Mouse (Mus musculus) spleen, adult 12 weeks (tissue): ENCODE measurements around the gene Msrb3.

Experiments used
- DNase-seq: peaks from one replicate; pipeline ENCODE4 v3.0.0; 2022; ENCODE audit warnings: low spot score

The Msrb3 gene

DNA sequence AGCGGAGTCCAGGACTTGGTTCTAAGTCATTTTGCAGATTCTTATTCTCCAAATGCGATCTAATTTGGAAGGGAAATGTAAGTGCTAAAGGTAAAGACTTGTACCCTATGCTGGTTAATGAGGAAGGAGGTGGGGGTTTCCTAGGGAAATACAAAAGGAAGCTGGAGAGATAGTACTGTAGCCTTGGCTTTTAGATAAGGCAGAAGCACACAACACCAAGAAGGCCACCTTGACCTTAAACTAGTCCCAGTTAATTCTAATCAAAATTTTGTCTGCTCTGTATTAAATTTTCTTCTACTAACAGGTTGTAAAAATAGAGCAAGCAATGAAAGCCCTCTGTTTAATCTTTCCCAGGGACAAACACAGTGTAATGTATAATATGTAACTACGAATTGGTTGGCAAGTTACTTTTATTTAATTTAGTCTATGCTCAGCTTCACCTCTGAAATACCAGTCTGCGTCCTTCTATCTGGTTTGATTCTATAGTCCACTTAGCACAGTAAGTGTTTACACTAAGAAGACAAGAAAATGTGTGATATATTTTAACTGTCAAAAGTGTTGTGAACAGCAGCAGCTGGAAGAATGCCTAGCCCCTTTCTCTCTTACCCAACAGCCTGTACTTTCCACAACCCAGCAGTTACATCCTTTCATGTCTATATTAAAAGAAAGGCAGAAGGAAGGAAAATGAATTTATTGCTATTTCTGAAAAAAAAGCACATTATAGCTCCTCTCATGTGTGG is 87.9 kb downstream of the Msrb3 start:
- no peak for DNase-seq

DNA sequence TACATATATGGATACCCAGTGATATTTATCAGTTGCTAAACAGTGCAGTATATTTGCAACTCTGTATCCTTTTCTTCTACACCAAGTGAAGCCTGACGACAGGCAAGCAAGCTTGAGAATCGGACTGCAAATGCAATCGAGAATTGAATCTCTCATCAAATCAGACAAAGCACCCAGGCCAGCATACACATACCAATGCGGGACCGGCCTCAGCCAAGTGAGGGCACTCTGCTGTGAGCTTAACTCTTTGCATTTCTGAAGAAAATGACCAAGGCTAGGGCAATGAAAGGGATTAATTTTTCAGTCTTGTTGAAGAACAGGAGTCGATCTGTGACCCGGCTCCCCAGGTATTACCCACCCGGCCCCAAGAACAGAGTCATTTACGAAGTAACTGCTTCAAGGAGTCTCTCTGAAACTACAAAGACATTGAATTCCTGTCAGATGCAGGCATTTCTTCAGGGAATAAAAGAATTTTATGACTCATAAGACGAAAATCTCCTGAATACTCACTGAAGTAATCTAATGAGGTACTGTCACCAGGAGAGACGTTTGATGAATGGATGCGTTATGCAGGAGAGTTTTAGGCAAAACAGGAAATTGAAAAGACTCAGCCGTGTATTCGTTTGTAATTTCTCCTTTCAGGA is 88.7 kb downstream of the Msrb3 start:
- no peak for DNase-seq

DNA sequence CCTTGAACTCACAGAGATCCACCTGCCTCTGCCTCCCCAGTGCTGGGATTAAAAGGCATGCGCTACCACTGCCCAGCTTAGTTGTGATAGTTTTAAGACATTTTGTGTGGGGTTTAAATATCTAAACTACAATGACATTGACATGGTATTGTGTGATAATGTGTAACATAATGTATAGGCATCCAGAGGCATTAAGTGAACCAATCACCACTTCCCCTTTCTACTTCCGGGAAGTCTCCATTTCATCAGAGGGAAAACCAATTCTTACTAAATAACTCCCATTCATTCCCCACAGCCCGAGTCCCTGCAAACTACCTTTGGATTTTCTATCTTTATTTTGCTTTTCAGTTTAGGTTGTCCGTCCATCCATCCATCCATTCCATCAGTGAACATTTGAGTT is 90.7 kb downstream of the Msrb3 start:
- DNase-seq, result no peak

DNA sequence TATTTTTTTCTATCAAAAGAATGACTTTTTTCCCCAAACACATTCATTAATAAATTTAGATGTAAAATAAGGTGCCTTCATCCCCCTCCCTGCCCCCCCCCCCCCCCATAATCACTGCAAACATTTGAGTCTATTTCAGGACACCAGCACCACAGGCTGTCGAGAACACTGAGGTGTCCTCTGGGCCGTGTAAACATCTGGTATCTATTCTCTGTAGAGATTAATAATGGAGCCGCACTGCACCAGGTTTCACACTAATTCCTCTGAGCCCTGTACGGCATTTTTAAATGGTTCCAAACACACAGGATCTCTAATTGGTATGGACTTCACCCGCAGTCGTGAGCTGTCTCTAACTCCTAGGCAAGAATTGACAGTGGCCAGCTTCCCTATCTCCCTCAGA is 97.8 kb downstream of the Msrb3 start:
- DNase-seq, result no peak

DNA sequence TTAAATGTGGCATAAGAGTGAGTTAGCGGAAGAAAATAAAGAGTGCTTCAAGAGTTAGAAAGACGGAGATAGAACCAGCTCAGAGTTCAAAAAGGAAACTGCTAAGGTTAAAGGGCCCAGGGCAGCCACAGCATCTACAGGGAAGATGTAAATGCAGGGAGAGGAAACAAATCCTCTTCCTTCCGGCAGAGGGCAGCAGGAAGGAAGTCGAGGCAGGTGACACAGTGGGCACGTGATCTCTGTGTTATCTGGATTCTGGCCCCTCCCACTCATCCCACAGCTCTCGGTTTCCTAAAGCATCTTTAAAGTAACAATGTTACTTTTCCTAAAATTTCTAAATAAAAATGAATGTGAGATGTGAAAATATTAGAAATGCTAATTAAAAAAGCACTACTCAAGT is 99.4 kb downstream of the Msrb3 start:
- DNase-seq, result no peak

DNA sequence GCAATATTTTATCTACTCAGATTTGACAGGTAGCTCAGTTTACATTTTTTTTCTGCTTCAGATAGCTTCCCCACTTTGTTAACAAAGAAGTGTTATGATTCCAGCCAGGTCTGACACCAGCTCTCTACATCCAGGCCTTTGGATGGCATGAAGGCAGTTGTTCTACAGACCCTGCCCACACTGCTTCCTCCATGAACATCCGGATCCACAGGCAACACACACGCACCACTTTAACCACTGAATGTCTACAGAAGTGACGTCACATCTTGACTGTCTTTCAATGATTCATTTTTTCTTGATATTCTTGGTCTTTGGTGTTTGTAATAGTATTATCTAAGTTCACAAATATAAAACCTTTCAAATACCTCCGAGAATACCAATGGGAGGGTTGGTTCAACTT is 102.2 kb downstream of the Msrb3 start:
- DNase-seq, result no peak

DNA sequence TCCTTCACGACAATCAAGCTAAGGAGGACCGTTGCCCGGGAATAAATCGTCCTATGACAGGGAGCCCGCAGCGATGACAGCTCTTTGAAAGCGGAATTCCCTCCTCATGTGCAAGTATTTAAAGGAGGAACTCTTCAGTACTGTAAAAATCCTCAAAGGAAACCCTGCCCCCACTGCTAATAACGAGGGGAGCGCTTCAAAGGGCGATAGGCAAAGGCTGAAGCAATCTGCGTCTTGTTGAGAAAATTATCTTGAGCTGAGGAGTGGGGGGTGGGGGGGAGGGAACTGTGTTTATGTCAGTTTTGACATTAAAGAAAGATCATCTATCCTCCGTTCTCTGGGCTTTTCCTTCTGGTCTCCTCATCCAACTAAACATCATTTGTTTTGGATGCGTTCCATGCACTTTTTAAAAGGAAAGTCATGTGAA is 104.5 kb downstream of the Msrb3 start:
- no peak for DNase-seq

DNA sequence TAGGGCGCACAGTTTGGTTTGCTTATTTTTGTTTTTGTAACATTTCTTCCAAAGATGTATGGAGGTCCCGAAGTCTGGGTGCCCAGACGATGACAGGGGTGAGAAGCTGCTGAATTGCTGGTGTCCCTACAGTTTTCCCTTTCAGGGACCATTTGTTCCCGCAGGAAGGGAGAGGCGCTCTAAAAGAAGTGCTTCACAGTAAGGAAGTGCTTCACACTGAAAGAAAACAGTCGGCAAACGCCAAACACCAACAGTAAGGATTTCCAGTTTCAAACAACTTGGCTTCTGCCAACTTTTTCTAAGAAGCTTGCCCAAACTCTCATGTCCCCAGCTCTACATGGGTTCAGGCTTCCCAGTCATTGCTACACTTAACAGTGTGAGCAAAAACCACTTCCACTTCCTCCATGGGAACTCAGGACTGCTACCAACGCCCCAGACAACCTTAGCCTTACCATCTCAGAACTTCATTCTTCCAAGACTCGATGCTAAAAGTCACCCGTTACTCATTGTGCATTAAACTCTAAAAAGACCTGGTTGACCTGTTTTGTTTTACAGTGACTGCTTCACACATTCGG is 106.6 kb downstream of the Msrb3 start:
- no peak for DNase-seq

DNA sequence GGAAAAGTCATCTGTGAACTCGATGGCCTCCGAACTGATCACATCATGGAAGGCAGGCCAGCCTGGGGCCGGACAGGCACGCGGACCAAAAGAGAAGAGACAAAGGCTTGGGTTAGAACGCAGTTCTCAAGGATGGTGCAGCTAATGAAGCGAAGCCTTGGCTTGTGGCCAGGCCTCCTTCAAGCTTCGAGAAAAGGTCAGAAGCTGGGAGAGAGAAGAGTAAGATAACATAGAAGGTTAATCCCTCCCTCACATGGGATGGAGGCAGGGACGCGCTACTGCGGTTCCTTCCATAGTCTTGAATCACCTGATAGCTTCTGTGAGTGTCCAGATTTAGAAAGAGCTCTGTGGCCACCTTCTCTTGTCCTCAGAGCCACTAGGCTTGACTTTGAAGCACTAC is 107.5 kb downstream of the Msrb3 start:
- no peak for DNase-seq

DNA sequence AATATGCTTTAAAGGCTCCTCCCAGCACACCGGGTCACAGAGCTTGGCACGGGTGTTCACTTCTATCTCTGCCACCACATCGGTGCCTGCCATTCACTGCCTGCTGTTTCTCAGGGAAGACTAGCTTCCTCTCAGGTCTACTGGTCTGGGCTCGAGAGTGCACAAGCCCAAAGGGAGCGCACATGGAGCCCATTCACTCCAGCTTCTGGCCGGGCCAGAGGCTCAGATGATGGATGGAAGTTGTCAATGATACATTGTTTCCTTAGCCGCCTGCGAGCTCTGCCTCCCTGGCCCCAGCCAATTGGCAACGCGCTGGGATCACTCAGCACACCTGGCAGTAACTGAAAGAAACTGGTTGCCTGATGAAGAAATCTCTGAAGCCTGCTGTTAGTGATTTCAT is 111.7 kb downstream of the Msrb3 start:
- no peak for DNase-seq

DNA sequence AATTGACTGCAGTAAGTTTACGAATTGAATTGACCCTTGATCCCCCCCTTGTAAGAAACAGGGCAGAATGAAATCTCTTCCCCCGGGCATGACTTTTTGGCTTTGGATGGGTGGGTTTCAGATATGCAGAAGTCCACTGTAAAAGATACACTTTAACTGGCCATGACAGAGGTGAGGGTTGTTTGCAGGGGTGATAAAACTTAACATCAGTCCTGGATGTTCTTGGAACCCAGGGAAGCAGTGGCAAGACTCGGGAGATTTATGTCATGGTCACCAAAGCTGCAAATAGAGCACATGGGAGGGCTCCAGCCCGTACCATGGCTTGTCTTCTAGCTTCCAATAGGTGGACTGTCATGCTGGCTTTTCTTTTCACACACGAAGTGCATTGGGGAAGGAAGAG is 114.4 kb downstream of the Msrb3 start:
- DNase-seq, result no peak

DNA sequence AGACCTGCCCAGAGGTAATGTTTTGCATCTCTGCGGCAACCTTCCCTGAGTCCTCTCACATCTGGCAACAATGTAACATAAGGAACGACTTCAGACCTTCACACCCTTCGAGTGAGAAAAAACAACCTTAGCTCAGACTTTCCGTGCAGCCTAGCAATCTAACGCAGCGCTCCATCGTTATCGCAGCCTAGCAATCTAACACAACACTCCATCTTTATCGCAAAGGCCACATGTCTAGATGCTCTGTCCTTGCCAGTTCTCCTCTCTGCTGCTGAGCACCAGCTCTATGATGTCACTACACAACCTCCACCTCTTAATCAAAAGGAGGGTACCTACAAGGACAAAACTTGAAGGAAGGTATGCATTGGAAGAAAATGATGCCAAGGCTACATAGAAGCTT is 115.5 kb downstream of the Msrb3 start:
- no peak for DNase-seq

DNA sequence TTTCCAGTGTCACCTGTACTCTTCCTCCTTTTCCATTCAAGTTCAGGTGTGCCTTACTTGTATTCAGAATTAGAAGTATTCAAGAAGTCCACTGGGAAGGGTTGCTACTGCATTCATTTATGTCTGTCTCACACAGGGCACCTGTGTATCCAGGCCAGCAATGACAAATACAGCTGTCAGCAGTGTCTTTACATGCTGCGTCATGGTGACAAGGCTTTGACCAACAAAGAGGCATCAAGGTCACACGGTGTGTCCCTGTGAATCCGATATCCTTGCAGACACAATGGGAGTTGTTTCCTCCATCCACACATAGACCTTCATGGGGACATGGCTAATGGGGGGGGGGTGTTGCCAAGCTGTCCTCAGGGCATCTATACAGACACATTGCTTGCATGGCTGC is 121.4 kb downstream of the Msrb3 start:
- DNase-seq, result no peak

DNA sequence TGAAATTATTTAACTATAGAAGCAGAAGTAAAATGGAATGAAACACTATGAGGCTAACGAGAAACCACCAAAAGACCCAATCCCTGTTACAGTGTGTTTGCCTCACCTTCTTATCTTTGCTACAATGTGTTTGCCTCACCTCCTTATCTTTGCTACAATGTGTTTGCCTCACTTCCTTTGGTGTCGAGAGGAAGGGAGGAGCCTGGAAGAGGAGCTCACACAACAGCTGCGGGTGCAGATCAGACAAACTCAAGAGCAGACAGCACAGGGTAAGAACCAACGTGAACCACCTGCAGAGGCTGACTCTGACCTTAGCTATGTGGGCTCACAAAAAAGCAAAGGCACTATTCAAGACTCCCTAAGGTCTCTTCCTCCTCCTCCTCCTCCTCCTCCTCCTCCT is 123.5 kb downstream of the Msrb3 start:
- DNase-seq, result no peak

DNA sequence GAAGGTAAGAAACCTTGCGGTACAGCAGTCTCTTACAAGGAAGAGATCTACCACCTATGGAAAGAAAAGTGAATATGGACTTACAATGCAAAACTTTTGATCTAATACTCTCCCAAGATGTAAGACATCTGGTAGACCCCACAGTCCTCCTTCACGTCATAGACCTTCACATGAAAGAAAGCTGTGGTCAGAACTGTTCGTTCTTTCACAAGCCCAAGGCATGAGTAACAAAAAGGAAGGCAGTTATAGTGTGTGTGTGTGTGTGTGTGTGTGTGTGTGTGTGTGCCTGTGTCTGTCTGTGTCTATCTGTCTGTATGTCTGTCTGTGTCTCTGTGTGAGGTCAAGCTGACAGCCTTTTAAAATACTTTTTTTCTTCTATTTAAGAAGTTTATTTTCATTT is 131.5 kb downstream of the Msrb3 start:
- no peak for DNase-seq

DNA sequence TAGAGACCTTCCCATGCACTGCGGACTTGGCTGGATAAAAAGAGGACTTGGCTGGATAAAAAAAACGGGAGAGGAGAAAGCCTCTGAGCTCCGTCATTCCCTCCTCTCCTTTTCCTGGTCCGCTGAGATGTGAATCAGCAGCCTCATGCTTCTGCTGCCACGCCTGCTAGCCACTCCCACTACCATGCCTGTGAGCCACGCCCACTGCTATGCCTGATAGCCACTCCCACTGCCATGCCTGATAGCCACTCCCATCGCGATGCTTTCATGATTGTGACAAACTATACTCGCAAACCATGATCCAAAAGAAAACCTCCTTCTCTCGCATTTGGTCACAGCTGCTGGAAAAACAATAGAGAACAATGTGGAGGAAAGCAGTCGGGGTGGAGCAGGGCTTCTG is 133.5 kb downstream of the Msrb3 start:
- DNase-seq, result no peak

DNA sequence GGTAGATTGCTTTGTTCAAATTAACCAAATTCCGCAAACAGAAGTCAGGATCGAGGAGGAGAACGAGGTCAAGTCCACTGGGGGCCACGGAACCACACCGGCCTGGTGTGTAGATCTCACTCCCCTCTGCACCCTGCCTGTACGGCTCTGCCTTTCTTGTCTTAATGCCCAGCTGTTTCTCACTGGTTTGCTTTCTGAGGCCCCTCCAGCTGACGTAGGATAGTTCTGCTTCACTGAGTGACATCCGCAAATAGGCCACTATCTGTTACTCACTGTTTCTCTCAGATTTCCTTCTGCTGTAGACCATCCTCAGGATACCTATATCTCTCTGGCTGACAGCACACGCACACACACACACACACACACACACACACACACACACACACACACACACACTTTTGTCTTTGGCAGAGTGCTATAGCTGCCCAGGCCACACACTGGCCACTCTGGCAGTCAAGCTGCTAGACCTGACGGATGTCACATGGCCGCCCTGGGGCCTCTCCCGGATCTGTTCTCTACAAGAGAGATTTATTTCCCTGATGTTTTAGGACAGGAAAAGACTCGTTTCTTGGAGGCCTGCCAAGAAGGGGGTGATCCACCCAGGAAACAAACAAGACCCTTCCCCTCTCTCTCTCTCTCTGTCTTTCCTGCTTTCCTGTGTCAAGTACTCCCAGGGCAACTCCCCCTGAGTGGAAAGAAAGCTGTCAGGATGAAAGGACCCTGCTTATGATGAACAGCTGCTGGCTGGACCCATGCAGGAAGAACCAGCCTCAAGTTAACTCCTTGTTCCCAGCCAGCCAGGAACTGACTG is 135.0 kb downstream of the Msrb3 start:
- no peak for DNase-seq

DNA sequence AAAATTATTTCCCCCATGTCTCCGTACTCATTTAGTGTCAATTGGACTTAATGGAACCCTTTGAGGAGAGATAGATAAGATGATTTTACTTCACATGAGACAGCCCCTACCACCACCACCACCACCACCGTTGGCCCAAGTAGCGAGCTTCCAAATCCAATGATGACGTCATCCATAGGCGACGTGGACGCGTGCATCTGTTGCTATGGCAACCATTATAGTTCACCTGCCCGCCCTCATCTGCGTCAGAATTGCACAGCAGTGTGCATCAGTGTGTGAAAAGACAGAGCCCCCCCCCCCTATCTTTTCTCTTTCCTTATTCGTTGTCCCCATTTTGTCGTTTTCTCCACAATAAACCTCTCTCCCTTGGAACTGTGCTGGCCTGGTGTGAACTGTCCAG is 135.9 kb downstream of the Msrb3 start:
- no peak for DNase-seq

DNA sequence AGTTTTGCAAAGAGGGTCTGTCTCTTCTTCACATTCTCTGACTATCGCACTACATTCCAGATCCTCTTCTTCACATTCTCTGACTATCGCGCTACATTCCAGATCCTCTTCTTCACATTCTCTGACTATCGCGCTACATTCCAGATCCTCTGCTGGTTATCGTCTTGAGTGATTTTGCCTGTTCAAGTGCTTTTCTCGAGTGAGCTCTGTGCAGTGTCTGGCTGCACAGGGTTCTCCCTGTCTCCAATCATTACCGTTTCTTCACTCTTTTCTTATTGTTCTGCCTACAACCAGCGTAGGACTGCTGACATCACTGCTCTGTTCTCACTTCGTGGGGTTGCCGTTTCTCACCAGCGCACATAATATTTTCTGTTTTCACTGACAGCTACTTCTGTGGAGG is 138.2 kb downstream of the Msrb3 start:
- DNase-seq, result no peak

DNA sequence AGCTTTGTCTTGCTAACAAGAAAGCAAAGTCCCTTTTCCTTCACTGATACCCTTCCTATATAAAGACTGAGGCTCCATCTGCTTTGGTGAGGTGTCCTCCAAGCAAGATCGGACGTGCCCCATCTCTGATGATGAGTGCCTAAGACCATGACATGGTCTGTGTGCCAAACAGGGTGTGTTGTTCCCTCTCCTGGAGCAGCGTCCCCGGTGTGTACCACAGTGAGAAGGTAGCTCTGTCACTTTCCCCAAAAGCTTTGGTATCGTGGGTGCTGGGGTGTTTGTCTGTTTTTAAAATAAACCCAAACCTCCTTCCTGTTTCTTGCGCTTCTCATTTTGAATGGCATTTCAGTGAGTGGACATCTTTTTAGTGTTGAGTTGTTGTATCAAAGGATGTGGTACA is 139.0 kb downstream of the Msrb3 start:
- DNase-seq, result no peak

DNA sequence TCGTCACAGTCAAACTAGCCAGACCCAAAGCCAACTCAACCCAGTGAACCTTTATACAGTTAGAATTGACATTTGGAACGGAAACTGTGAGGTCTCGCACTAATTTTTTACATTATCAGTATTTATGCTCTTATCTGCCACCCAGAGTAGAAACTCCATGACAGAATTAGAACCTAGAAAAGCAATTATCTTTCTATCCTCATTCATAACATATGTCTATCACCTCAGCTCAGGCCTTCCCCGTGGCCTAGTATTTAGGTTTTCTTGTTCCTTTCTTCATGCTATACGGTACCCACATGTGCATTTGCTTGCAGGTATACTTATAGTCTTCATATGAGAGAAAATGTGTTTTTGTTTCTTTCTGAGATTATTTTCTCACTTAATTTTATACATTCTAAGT is 146.4 kb downstream of the Msrb3 start:
- no peak for DNase-seq

DNA sequence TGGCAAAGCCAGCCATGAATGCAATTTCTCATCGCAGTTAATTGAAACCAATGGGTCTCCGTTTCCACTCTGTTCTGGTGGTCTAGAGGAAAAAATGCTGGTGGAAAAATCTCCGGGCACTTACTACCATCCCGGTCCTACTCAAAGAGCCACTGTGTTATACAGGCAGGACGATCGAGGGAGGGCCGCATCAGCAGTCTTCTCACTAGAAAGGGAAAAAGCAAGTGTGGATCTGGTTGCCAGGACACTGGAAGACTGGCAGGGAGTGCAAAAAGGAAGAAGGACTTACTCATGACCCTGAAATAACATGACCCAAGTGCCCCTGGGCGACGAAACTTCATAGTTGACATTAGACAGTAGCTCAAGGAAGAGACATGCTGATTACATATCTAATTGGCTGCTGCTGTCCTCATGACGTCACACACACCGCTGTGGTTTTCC is 147.1 kb downstream of the Msrb3 start:
- no peak for DNase-seq

DNA sequence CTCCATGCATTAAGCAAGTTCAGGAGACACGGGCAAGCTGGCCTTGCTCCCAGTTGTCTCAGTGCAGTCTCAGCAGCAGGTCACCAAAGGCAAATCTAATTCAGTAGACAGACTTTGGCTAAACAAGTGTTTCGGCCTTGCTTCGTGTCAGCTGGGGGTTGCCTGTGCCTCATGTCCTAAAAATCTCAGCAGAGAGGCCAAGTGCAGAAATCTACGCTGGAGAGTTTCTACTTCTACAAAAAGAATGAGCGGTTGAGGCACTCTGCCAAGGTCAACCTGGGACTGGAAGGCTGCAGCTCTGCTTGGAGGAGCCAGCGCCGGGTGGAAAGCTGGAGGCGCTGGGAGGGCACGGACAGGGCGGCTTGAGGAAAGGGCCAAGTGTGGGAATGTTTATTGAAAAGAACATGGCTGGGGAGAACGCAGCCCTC is 147.6 kb downstream of the Msrb3 start:
- no peak for DNase-seq
